Mouse (Mus musculus) layer of hippocampus, postnatal 25 days (tissue): ENCODE data around the gene Pramel5. TPM values are rescaled to one million over a fixed set of nuclear protein-coding genes. Genes with fewer than 3 reads are reported as not detected.
"Not testable (repeated sequence)": the region's sequence is repeated elsewhere in the genome, so short reads cannot be mapped to it uniquely, and the experiment has no call there.

ENCODE experiments used
- DNase-seq, 2 experiments: peaks; one replicate each; pipeline ENCODE4 v3.0.0; 2022; ENCODE audit warnings: mixed read lengths in 2 of 2, low spot score in 1 of 2; ENCODE audit errors: extremely low spot score in 1 of 2
- total RNA-seq, 2 experiments: library from RNA; stranded (reverse); gene quantifications; 2 replicates each; pipeline ENCODE4 v1.2.3; 2021

Pramel5 gene
- not detected for total RNA-seq

DNA sequence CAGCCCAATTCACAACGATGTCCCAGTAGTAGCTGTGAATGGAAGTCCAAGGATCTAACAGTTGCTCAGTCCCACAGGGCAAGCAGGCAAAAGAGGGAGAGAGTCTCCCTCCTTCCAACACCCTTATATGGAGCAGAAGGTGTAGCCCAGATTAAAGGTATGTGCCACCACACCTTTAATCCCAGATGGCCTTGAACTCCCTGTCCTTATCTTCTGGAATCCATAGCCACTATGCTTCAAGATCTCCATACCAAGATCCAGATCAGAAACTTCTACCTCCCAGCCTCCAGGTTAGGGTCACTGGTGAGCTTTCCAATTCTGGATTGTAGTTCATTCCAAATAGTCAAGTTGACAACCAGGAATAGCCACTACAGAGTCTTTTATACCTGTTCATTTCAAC, at the start of gene Pramel5:
Pramel5 (minus strand) TSS at position 101 of the 400 bp plus-strand sequence.
- DNase-seq = not testable (repeated sequence)

DNA sequence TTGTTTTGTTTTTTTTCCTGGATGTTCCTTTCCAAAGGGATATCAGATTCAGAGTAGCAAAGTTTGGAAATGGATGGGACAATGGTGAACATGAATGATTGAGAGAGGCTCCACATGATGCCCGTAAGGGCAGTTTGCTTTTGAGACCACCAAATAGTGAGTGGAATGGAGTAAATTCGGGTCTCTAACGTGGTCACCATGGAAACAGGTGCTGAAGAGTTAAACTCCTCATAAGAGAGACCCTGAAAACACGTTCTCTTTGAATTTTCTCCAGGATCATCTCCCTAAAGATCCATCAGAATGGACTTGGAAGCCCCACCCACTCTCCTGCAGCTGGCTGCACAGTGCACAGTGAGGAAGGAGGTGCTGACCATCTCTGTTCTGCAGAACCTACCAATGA, 49.7 kb upstream of the Pramel5 start, which contains the start of gene Gm13128:
Gm13128 (plus strand) TSS at position 301 of the 400 bp plus-strand sequence.
- not testable (repeated sequence) for DNase-seq

DNA sequence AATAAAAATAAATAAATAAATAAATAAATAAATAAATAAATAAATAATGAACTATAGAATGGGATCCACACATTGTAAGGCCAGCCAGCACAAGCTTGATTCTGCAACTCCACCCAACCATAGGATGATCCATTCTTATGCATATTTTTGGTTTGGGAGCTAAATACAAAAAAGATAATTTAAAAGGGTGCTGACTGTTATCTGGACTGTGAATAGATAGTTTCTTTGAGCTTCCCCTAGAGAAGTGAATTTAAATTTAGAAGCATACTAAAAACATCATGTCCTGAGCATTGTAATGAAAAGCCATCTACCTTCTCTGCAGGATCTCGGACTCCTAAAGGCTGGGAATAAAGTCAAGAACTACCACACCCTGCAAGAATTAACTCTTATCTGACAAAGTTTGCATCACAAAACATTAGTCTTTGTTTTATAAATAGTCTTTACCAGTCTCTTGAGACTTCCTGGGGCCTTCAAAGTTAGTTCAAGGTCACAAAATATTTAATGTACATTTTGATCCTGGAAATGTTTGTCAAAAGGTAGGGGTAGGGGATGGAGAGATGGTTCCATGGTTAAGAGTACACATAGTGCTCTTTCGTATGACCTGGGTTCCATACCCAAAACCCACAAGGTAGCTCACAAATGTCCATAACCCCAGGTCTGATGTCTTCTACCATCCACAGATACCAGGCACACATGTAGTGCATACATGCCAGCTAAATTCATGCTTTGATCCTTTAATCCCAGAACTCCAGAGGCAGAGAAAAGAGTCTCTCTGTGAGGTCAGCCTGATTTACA, 32.6 kb upstream of the Pramel5 start:
- DNase-seq = not testable (repeated sequence)

DNA sequence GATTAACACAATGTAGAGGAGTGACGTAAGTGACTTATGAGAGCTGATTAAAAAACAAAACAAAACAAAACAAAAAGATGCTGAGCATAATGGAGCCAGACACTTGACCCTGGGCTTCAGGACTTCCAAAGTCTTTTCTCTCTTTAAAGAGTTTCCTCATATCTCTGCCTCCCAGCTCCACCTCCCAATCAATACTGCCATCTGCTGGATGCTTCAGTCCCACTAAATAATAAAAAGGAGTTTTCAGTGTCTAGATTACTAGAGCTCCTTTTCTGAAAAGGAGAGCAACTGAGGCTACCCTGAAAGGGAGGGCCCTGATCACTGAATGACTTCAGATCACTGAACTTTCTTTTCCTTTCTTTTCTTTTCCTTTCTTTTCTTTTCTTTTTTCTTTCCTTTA, 19.1 kb upstream of the Pramel5 start:
- DNase-seq = not testable (repeated sequence)

DNA sequence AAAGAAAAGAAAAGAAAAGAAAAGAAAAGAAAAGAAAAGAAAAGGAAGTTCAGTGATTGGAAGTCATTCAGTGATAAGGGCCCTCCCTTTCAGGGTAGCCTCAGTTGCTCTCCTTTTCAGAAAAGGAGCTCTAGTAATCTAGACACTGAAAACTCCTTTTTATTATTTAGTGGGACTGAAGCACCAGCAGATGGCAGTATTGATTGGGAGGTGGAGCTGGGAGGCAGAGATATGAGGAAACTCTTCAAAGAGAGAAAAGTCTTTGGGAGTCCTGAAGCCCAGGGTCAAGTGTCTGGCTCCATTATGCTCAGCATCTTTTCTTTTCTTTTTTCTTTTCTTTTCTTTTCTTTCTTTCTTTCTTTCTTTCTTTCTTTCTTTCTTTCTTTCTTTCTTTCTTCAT, 25.5 kb downstream of the Pramel5 start:
- DNase-seq = not testable (repeated sequence)

Other genes with a start within 250 kb of the Pramel5 start
- not detected for gene Pramel4, start 221.4 kb downstream of the Pramel5 start, total RNA-seq
- gene Gm13102, start 174.0 kb downstream of the Pramel5 start, total RNA-seq = not detected
- gene Oog3, start 117.8 kb downstream of the Pramel5 start, total RNA-seq = not detected
- gene Oog2, start 89.8 kb downstream of the Pramel5 start, total RNA-seq = not detected
- not detected for gene C87977, start 67.2 kb downstream of the Pramel5 start, total RNA-seq
- gene Gm13128, start 49.8 kb upstream of the Pramel5 start, total RNA-seq = not detected
- gene Gm13119, start 77.5 kb upstream of the Pramel5 start, total RNA-seq = not detected
- gene Pramef20, start 97.4 kb upstream of the Pramel5 start, total RNA-seq = not detected
- gene Pramef12, start 128.0 kb upstream of the Pramel5 start, total RNA-seq = not detected
- not detected for gene 1700012P22Rik, start 158.3 kb upstream of the Pramel5 start, total RNA-seq
- not detected for gene Gm9944, start 172.8 kb upstream of the Pramel5 start, total RNA-seq
- not detected for gene Aadacl3, start 183.3 kb upstream of the Pramel5 start, total RNA-seq
- not detected for gene 9430007A20Rik, start 239.3 kb upstream of the Pramel5 start, total RNA-seq